Mouse (Mus musculus) right cerebral cortex, postnatal 10 days (tissue): ENCODE data around the gene Ppox.

ENCODE experiments used
- DNase-seq, 2 experiments: peaks; one replicate each; pipeline ENCODE4 v3.0.0; 2021; ENCODE audit warnings: low spot score in 2 of 2

Gene Ppox

GRCm38 (mm10) chr1:171285096-171285892 lies 4.3 kb upstream of the Ppox start:
- DNase-seq: peak; percentile 26 to 34

- peak in 1 of 2 experiments; percentile 31 for DNase-seq
Measured at GRCm38 (mm10) chr1:171284491-171284890, 3.5 kb upstream of the Ppox start.

- DNase-seq: peak; percentile 25 to 35
Measured at GRCm38 (mm10) chr1:171283188-171284160, 2.5 kb upstream of the Ppox start.

GRCm38 (mm10) chr1:171282086-171282805 lies 1.3 kb upstream of the Ppox start:
- DNase-seq: peak in 1 of 2 experiments; percentile 30

DNA sequence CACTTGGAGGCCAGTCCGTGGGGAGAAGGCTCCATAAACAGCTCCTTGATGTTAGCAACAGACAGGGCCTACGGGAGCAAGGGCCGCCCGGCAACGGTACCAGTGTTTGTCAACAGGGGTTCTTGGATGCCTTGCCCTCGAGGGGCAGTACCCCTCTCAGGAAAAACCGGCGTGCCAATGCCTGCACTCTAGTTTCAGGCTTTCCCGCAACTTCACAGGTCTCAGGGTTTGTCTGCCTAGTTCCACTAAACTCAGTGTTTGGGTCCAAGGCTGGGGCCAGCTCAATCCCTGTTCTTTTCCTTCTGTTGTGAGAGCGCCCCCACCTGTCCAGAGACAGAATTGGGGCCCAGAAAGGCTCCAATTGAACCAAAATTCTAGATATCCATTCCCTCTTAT lies 540 bp upstream of the Ppox start:
- peak; percentile 77 to 79 for DNase-seq

- peak in 1 of 2 experiments; percentile 30 for DNase-seq
Measured at GRCm38 (mm10) chr1:171280250-171280915, 603 bp downstream of the Ppox start.

DNA sequence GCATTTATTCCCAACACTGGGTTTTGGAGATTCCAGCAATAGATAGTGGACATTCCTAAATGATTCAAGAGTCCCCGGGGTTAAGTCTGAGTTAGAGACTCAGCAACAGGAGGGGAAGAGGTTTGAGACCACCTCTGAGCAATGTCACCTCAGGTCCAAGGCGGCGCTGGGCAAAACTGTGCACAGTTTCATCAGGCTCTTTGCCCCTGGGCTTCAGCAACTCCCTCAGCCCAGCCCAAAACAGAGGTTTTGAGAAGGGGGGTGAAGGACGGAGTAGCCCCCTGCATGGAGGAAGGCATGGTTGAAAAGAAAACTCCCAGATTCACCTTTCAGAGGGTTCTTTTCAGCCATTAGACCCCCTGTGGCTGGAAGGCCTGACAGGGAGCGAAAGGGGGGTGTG lies 1.3 kb downstream of the Ppox start:
- DNase-seq: peak in 1 of 2 experiments; percentile 23

- peak in 1 of 2 experiments; percentile 22 for DNase-seq
Measured at GRCm38 (mm10) chr1:171279012-171279705, 1.8 kb downstream of the Ppox start.

- DNase-seq: peak in 1 of 2 experiments; percentile 19
Measured at GRCm38 (mm10) chr1:171278436-171278835, 2.5 kb downstream of the Ppox start.

GRCm38 (mm10) chr1:171277736-171278135 lies 3.2 kb downstream of the Ppox start:
- DNase-seq: no peak

- DNase-seq: no peak
Measured at GRCm38 (mm10) chr1:171276110-171276748, 4.8 kb downstream of the Ppox start.

DNA sequence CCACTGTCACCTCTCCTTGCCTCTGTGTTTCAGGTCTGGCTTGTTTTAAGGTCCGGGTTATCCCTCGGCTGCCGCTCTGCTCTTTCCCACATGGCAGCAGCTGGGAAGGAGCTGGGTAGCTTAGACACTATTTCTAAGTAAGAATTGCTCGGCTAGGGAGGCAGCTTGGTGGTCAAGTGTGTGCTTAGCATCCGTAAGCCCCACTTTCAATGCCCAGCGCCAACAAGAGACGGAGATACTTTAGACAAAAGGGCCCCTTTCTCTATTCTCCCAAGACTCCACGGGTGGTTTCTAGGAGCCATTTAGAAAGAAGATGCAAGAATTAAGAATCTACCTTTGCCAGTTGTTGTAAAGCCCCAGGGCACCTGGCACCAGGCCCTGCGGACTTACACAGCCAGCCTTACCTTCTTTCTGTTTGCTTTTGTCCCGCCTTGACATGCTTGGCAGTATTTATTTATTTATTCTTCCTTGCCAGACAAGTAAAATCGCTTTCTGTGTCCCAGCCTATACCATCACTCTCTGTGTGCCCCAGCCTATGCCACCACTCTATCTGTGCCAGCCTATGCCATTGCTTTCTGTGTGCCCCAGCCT lies 5.7 kb downstream of the Ppox start:
- no peak for DNase-seq

DNA sequence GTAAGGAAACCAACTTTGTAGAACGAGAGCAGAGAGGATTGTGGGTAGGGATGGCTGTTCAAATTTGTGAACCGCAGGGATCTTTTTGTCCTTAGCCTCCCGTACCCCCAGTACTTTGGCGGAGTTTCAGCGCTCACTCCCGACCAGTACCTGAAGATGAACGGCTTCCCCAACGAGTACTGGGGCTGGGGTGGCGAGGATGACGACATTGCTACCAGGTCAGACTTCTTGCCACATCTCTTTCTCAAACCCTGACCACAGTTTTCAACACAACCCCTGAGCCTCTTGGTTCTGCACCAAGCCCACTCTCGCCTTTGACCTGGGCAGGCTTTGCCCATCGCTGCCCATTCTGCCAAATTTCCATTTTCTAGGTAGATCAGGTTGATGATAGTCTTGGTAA lies 6.8 kb downstream of the Ppox start:
- no peak for DNase-seq

GRCm38 (mm10) chr1:171272086-171272485 lies 8.9 kb downstream of the Ppox start:
- DNase-seq: no peak

DNA sequence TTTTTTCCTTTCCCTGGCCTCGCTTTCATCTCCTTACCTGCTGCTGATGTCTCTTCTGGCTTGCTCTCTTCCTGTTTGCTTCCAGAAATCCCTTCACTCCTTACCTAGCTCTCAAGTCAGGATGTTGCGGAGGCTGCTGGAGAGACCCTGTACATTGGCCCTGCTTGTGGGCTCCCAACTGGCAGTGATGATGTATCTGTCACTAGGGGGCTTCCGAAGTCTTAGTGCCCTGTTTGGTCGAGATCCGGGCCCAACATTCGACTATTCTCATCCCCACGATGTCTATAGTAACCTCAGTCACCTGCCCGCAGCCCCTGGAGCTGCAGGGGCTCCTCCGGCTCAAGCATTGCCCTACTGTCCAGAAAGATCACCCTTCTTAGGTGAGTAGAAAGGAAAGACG lies 9.4 kb downstream of the Ppox start:
- DNase-seq: no peak

GRCm38 (mm10) chr1:171271196-171271595 lies 9.8 kb downstream of the Ppox start:
- no peak for DNase-seq

GRCm38 (mm10) chr1:171270573-171270900 lies 10.4 kb downstream of the Ppox start:
- no peak for DNase-seq

GRCm38 (mm10) chr1:171269848-171270572 lies 11.0 kb downstream of the Ppox start, which contains the start of gene B4galt3:
TSS of gene B4galt3 (plus strand) at chr1:171270328.
- DNase-seq: peak; percentile 96

- no peak for DNase-seq
Measured at GRCm38 (mm10) chr1:171268341-171268740, 12.6 kb downstream of the Ppox start.
